Mouse (Mus musculus): Measurements from ENCODE around the gene Raver1.

The Raver1 gene

DNA sequence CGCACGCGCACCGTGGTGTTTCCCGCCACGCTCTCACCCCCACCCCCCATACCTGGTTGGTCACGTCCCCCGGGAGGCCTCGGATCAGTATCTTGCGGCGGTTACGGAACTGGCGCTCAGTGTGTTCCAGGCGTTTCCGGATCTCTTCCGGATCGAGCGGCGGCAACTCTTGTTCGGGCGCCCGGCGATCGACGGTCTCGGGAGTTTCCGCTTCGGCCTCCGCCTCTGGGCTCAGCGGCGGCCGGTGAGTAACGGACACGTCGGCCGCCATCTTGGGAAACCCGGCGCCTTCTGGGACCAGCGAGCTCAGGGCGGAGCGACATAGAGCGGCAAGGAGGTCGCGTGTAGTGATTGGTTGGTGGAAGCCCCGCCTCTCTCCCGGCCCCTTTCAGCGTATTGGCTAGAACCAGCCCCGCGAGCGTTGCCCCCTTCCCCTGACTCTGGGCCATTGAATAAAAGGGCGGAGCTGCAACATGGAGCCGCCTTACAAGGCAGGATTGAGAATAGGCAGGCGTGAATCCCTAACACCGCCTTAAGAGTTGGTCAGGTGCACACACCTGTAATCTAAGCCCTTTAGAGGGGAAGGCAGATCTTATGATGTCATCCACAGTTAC, at the start of gene Raver1, which contains the start of gene Gm38431:
Raver1 (minus strand) TSS at position 302 of the 614 bp plus-strand sequence.
Gm38431 (minus strand) TSS at position 291 of the 614 bp plus-strand sequence.
- in situ Hi-C loops (cut with MseI, MboI), result no loop called here

DNA sequence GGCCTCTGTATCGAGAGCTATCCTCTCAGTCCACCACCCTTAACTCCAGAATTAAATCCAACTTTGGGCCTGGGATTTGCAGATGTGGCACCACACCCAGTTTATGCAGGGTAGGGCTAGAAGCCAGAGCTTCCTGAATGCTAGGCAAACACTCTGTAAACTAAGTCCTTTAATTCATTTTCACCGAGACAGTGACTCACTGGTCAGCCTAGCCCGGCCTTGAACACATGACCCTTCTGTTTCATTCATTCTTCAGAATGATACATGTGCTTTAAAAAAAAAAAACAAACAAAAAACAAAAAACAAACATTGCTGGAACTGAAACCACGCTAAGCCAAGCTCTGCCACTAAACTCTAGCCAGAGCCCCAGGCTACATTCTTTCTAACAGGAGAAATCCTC, 46.6 kb upstream of the Raver1 start:
- in situ Hi-C loops (cut with MseI, MboI), result no loop called here

DNA sequence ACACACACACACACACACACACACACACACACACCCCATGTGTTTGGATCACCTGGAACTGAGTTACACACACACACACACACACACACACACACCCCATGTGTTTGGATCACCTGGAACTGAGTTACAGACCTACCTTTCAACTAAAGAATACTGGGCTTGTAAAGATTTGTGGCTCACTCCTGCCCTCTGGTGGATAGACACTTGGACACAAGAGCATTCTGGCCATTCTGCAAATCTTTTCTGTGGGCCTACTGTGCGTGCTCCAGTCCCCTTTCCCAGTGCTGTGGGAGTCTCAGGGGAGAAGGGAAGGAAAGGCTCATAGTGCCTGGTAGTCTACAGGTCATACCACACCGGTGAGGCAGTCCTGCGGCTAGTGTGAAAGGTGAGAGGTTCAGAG, 45.4 kb upstream of the Raver1 start:
- in situ Hi-C loops (cut with MseI, MboI), result no loop called here

DNA sequence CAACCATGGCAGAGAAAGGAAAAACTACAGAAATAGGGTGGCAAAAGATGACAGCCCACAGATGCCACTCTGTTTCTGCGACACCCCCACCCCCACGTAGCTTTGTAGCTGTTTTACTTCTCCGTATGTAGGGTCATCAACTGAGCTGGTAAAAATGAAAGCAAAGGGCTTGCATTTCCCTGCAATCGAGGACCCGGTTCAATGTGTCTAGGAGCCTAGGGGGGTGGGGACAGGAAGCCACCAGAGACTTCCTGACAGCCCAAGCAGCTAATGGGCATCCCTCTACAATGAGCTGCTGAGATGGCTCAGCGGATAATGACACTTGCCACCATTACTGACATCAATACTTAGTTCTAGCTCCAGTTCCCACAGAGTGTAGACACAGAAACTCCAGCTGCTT, 44.6 kb upstream of the Raver1 start:
- in situ Hi-C loops (cut with MseI, MboI), result no loop called here

DNA sequence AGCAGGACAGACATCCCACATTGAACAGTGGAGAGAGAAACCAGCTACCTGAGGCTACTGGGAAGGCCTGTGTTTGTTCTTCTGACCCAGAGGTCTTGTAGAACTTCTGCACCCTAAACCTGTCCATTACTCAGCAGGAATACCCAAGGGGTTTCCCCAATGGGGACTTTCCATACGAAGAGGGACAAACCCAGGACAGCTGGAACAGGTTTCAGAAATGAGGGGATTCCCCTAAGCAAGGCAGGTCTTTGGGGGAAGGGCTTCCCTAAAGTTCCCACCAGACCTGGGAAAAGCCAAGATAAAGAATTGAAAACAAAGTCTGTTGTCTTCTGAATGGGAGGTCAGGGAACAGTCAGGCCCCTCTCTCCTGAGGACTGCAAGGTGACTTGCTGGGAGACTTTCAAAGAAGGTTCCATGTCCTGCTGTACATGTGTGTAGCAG, 44.2 kb upstream of the Raver1 start:
- in situ Hi-C loops (cut with MseI, MboI), result no loop called here

DNA sequence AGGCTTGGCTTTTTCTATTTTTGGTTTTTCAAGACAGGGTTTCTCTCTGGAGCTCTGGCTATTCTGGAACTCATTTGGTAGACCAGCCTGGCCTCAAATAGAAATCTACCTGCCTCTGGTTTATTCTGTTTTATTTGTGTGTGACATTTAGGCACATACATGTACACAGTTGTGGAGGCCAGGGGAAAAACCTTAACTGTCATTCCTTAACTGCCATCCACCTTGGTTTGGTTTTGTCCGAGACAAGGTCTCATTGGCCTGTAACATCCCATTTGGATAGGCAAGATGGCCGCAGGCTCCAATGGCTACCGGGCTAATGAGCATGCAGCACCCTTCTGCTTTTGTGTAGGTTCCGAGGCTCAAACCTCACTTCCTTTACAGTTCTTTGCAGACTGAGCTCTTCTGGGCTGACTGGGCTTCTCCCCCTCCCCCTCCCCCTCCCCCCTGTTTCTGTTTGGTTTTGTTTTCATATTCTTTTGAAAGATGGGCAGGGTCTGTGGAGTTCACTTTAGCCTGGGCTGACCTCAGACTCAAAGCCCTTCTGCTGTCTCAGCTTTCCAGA, 43.6 kb upstream of the Raver1 start:
- in situ Hi-C loops (cut with MseI, MboI), result no loop called here

DNA sequence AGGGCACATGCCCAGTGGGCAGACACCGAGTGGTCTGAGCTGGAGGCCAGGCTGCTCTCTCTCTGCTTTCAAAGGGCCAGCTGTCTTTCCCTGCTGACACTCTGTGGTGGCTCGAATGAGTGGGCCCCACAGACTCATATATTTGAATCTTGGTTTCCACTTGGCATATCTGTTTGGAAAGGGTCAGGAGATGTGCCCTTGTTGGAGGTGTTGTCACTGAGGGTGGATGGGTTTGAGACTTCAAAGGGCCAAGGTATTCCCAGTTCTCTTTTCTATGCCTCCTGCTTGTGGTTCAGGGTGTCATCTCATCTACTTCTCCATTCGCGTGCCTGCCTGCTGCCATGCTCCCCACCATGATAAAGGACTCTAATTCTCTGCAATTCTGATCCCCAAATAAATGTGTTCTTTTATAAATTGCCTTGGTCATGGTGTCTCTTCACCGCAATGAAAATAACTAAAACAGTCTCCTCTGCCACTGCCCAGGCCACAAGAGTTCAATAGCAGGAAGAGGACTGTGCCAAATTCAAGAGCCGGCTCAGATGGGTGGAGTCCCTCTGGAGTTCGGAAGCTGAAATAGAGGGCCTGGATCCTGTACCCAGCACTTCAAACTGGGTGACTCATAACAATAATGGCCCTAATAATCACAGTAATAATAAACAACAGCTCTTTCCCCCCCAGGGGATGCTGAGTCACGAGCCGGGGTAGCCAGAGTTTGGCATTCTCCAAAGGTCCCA, 43.0 kb upstream of the Raver1 start:
- in situ Hi-C loops (cut with MseI, MboI), result no loop called here

DNA sequence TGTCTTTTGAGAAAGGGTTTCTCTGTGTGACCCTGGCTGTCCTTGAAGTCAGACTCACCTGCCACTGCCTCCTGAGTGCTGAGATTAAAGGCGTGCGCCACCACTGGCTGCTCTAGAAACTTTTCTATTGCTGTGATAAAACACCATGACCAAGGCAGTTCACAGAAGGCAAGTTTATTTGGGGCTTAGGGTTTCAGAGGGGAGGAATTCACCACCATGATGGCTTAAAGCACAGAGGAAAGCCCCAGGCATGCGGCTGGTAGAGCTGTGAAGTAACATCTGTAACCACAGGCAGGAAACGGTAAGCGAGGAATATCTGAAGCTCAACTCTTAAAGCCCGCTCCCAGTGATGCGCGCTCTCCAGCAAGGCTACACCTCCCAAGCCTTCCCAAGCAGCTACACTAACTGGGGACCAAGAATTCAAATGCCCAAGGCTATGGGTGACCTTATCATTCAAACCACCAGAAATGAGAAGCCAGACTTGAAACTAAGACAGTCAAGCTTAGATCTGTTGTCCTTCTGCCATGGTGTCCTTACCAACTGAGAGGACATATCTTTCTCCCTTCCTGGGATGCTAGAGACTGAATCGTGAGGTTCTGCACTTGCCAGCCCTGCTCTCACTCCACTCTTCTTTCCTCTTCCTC, 41.4 kb upstream of the Raver1 start:
- in situ Hi-C loops (cut with MseI, MboI), result no loop called here

DNA sequence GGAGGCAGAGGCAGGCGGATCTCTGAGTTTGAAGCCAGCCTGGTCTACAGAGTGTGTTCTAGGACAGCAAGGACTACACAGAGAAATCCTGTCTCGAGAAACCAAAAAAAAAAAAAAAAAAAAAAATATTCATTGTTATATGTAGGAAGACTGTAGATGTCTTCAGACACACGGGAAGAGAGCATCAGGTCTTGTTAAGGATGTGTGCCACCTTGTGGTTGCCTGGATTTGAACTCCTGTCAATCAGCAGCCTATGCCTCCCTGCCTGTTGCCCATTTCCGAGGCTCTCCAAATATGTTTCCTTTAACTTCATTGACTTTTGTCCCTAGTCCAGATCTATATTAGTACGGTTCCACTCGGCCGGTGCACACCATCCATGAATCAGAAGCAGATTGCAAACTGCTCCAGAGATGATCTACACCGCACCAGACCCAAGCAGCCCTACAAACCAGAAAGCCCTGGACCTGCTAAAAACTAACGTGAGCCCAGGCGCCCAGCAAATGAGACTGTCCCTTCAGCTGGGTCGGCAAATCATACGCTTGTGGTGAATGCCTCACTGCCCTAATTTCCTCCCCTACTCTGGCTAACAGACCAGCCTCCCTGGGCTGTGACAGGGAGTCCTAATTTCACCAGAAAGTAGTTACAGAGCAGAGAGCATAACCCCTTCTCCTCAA, 40.4 kb upstream of the Raver1 start:
- in situ Hi-C loops (cut with MseI, MboI), result no loop called here

DNA sequence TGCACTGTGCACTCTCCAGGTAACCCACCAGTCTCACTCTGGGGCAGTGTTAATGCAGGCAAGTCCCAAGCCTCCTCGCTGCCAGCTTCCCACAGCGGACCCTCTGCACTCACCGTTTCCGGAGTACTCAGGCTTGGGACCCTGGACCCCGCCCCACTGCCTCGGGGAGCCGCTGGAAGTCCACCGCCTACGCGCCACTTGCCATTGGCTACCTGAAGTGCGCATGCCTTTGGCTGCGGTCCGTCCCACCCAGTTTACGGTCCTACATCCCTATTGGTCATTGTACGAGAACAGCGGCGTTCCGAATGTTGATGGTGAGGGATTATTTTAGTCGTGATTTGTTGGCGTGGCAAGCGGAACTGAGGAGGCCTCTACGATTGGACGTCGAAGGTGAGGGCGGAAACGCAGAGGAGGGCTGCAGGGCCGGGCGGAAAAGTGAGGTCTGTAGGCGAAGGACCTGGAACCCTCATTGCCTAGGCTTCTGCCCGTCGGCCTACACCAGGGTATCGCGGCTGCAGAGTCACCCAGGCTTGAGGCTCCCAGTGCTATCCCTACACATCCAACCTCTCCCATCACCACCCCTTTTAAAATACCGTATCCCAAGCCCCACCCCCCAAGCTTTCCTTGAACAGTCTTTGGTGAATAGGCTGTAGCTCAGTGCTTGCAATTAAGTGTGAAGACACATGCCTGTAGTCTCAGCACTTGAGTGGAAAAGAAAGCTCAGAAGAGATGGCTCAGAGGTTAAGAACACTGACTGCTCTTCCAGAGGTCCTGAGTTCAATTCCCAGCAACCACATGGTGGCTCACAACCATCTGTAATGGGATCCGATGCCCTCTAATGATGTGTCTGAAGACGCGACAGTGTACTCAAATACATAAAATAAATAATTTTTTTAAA, 39.5 kb upstream of the Raver1 start, which contains the start of gene Tyk2:
Tyk2 (minus strand) TSS at position 185 of the 898 bp plus-strand sequence.
- in situ Hi-C loops (cut with MseI, MboI), result no loop called here

DNA sequence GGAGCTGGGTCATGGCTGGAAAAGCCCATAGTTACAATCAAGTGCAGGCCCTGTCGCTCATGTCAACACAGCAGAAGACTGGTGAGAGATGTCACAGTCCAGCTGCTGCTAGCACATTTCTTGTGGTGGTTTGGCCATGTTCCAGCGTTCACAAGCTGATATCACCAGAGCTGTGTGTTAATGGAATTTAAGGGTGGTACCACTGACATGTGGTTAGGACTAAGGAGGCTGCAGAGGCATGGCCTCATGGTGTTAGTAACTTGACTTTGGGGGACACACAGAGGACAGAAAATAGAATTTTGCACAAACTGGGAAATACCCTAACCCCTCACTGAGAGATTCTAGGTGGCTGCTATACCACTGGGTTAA, 34.4 kb upstream of the Raver1 start:
- in situ Hi-C loops (cut with MseI, MboI), result no loop called here

DNA sequence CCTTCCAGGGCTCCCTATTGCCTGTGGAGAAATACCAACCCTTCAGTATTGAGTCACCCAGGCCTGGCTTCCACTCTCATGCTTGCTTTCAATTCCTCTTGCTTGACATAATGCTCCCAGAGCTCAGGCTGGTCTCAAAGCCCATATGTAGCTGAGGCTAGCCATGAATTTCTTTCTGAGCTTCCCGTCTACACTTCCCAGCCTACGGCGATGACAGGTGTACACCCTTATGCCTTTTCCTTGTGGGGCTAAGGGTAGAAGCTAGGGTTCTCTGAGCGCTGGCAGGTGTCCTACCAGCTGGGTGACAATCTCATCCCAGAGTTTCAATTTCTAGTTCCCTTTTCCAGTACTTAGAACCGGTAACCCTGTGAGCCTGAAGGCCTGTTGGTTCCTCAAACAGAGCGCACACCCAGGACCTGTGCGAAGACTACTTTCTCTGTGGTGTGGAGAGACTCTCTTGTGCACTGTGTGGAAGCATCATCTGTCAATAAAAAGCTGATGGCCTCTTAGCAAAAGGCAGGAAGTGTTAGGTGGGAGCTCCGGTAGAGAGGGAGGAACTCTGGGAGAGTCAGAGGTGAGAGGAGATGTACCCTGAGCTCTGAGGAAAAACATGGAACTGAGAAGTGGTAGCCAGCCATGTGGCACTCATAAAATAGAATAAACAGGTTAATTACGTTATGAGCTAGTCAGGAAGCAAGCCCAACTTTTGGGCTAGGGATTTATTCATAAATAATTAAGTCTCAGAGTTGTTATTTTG, 33.9 kb upstream of the Raver1 start:
- in situ Hi-C loops (cut with MseI, MboI), result no loop called here

DNA sequence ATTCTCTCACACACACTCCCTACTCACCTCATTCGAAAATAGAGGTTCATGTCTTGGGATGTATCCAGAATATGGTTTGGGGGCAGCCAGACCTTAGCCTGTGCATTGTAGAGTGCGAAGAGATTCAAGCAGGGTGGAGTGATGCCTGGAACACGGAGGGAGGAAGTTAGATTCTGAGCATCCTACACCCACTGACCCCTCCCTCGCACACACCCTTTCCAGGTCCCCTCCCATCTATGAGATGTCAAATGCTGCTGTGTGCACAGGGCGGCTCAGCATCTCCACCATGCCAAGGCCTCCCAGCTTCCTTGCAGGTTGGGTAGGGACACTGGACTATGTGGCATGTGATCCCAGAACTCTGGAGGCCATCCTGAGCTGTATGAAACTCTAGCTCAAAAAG, 33.0 kb upstream of the Raver1 start:
- in situ Hi-C loops (cut with MseI, MboI), result no loop called here

DNA sequence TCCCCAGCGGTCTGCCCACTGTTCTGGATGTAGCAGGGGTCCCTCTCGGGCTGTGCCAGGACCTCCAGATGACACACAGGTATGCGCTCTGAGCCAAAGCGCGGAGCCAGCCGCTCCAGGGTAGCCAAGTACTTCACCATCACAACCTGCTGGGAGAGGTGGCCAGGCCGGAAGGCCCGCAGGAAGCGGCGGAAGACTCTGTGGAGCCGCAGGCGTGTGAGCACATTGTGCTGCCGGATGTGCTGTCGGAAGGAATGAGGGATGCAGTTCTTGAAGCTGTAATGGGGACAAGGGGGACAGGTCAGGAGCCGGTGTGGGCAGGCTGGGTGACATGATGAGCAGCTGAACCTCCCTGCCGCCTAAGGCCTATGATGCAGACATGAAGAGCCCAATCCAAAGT, 29.7 kb upstream of the Raver1 start:
- in situ Hi-C loops (cut with MseI, MboI), result no loop called here

DNA sequence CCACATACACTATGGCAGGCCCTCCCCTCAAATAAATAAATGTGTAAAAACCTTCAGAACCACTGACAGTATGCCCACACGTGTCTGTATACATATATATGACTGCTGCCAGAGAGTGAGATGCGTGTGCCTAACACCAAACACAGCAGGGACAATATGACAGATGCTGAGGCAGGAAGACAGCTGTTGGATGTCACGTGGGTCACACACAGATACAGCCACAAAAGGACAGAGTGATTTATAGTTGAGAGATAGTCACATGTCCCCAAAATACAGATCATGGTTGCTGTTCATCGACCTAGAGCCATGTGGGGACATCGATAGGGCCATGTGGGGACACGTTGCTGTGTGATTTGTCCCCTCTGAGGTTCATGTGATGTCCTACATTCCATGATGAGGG, 25.3 kb upstream of the Raver1 start:
- in situ Hi-C loops (cut with MseI, MboI), result no loop called here

DNA sequence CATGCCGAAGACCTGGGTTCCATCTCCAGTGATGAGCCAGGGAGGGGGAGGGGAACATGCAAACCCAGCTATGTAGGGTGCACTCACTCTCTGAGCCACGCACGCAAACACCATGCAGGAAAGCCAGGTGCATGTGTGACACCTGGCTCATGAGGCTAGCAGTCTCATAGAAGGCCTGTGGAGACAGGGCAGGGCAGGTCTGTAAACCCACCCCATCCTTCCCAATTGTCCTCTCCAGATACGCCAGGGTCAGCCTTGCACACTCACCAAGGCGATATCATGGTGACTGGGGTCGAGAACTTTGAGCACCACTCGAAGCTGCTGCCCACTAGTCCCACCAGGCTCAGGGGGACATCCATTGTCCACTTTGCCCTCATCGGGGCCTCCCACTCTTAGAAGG, 23.3 kb upstream of the Raver1 start:
- in situ Hi-C loops (cut with MseI, MboI), result no loop called here

DNA sequence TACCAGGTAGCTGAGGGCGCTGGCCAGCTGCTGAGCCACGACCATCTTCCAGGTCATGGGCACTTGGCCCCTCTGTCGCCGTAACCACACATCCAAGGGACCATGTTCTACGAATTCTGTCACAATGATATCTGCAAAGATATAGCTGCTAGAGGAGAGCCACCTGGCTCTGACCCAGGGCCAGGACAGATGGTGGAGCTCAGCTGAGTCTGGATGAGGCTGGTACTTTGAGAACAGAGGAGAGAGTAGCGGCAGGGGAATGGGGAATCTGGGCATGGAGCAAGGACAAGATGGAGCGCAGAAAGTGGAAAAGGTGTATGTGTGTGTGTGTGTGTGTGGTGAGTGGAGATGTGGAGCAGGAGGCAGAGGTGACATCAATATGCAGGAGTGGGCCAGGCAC, 22.4 kb upstream of the Raver1 start:
- in situ Hi-C loops (cut with MseI, MboI), result no loop called here

DNA sequence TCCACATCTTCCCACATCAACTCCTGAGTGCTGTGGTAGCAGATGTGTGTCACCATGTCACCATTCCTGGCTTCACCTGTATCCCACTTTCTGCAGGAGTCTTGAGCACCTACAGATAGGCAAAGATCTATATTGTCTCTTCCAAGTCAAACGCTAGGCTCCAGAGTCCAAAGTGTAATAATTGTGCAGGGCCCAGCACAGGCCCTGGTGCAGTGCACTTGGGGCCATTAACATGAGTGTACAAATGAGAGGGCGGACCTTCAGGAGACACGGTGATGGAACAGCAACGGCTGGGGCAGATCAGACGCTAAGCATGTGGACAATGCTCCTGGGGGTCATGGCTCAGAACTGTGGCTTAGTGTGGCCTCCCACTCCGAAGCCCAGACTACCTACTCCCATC, 21.9 kb upstream of the Raver1 start:
- in situ Hi-C loops (cut with MseI, MboI), result no loop called here

DNA sequence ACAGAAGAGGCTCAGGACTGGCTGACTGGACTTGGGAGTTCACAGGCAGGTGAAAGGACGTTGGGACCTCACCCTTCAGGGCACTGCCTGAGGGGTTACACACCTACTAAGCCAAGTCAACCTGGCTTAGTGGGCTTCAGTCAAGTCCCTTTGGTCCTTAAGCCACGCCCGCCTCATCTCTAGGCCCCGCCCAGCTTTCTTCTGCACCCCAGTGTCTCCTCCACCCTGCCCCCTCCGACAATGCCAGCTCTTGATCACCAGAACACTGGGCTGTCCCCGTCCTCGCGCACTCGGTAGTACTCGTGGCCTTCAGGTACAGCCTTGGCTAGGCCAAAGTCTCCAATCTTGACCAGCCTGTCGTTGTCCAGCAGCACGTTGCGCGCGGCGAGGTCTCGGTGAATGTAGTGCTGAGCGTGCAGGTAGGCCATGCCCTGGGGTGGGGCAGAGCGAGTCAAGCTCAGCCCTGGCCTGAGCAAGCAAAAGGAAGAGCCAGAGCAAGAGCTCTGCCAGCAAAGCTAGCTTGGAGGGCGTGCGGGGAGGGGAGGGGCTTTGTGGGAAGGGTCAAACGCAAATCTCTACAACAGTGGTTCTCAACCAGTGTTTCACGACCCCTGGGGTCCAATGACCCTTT, 15.9 kb upstream of the Raver1 start:
- in situ Hi-C loops (cut with MseI, MboI), result no loop called here

Data from mouse trophoblast stem cell (cell line).